Mouse (Mus musculus) hindbrain, embryonic 13.5 days (tissue): ENCODE results near the gene Zswim5. TPM values are rescaled to one million over a fixed set of nuclear protein-coding genes. Genes with fewer than 3 reads are reported as not detected.
"Not testable (repeated sequence)": the region's sequence is repeated elsewhere in the genome, so short reads cannot be mapped to it uniquely, and the experiment has no call there.

ENCODE experiments used
- ATAC-seq: fragments of 200-750 bp; cut with Nextera tagmentation; 2 replicates; pipeline ENCODE4 v1.8.0; 2017; ENCODE audit warnings: moderate TSS enrichment; ENCODE audit not compliant: low FRiP score
- H3K27ac ChIP-seq: fragments of 300-500 bp; sonication (generic); 2 replicates; pipeline ENCODE4 v1.5.1; 2015; ENCODE audit warnings: inconsistent platforms, mild to moderate bottlenecking, moderate library complexity
- H3K27me3 ChIP-seq: fragments of 300-500 bp; sonication (generic); 2 replicates; pipeline ENCODE4 v1.6.1; 2015; ENCODE audit warnings: mild to moderate bottlenecking, inconsistent platforms
- H3K36me3 ChIP-seq: fragments of 300-500 bp; sonication (generic); 2 replicates; pipeline ENCODE4 v1.6.1; 2015; ENCODE audit warnings: mild to moderate bottlenecking, inconsistent platforms
- H3K4me1 ChIP-seq: fragments of 300-500 bp; sonication (generic); replicated peaks from 2 replicates; pipeline ENCODE4 v1.6.1; 2015; ENCODE audit warnings: inconsistent platforms
- H3K4me2 ChIP-seq: fragments of 300-500 bp; sonication (generic); 2 replicates; pipeline ENCODE4 v1.6.1; 2015; ENCODE audit warnings: inconsistent platforms, mild to moderate bottlenecking, moderate library complexity
- H3K4me3 ChIP-seq: fragments of 300-500 bp; sonication (generic); 2 replicates; pipeline ENCODE4 v1.5.1; 2015; ENCODE audit warnings: mild to moderate bottlenecking, inconsistent platforms
- H3K9ac ChIP-seq: fragments of 300-500 bp; sonication (generic); 2 replicates; pipeline ENCODE4 v1.6.1; 2015; ENCODE audit warnings: mild to moderate bottlenecking, inconsistent platforms
- H3K9me3 ChIP-seq: fragments of 300-500 bp; sonication (generic); 2 replicates; pipeline ENCODE4 v1.6.1; 2016; ENCODE audit warnings: inconsistent platforms
- WGBS: fragments of 180-500 bp; shearing (Covaris S2); methylation state at CpG from one replicate; pipeline ENCODE4 v1.1.7; 2015; 5-methylcytosine and 5-hydroxymethylcytosine counted together
- polyA plus RNA-seq: library from polyadenylated mRNA; unstranded; fragments of >200 nt; fragmentation: Nextera tagmentation; extraction: Ambion mirVana; gene quantifications from 2 replicates; pipeline ENCODE4 v1.2.1, GENCODE M21; 2015

Zswim5 gene
- 8.5 and 8.9 TPM in 2 replicates for polyA plus RNA-seq

DNA sequence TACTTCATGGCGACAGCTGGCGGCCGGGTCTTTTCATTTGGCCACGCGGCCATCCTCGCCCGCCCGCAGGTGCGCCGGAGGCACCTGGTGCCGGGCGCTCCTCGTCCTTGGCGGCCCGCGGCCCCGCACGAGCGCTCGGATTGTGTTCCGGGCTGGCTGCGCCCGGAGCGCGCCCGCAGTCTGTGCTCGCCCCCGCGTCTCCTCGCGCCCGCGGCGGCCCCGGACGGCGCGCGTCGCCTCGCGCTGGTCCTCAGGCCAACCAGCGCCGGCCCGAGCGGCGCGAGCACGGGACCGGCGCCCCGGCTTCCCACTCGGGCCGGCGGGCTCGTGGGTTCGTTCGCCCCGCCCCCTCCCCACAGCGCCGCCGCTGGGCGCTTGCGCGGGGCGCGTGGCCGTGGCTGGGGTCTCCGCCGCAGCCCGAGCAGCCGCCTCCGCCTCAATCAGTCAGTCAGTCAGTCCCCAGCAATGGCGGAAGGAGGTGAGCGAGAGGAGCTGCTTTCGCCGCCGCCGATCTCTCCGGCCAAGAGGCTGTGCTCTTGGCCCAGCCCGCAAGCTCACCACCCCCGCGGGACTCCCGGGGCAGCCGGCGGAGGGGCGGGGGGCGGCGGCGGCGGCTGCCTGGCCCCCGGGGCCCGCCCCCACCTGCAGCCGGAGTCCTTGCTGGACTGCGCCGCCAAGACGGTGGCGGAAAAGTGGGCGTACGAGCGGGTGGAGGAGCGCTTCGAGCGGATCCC, at the start of gene Zswim5:
Gene Zswim5, plus strand, starts transcription at position 382 of the 734 bp plus-strand sequence.
- H3K27ac ChIP-seq, result peak within 1 kb of the TSS; percentile 99
- H3K4me1 ChIP-seq, result peaks cover 10% of the 10 kb centered on the region
- peak within 1 kb of the TSS; percentile 93 for H3K9ac ChIP-seq
- H3K9me3 ChIP-seq, result no peaks in the 10 kb centered on the region
- ATAC-seq, result peak; percentile 96
- peak within 1 kb of the TSS; percentile 94 for H3K4me3 ChIP-seq
- H3K4me2 ChIP-seq, result peak within 1 kb of the TSS; percentile 68
- H3K36me3 ChIP-seq, result no peaks in the 10 kb centered on the region
- 1% methylated on average over 85 of the region's 104 CpGs for WGBS
- no peaks in the 10 kb centered on the region for H3K27me3 ChIP-seq

- no peak overlapping the region for H3K9ac ChIP-seq
- H3K4me1 ChIP-seq, result peaks cover 25% of the 10 kb centered on the region
- ATAC-seq, result no peak
- H3K27ac ChIP-seq, result no peak overlapping the region
- H3K27me3 ChIP-seq, result no peaks in the 10 kb centered on the region
- H3K4me2 ChIP-seq, result no peak overlapping the region
- H3K36me3 ChIP-seq, result no peaks in the 10 kb centered on the region
- 2% methylated on average over 4 of the region's 4 CpGs for WGBS
- H3K9me3 ChIP-seq, result no peaks in the 10 kb centered on the region
- no peak overlapping the region for H3K4me3 ChIP-seq
Measured at GRCm38 (mm10) chr4:116827819-116828218, 49.4 kb upstream of the Zswim5 start.

DNA sequence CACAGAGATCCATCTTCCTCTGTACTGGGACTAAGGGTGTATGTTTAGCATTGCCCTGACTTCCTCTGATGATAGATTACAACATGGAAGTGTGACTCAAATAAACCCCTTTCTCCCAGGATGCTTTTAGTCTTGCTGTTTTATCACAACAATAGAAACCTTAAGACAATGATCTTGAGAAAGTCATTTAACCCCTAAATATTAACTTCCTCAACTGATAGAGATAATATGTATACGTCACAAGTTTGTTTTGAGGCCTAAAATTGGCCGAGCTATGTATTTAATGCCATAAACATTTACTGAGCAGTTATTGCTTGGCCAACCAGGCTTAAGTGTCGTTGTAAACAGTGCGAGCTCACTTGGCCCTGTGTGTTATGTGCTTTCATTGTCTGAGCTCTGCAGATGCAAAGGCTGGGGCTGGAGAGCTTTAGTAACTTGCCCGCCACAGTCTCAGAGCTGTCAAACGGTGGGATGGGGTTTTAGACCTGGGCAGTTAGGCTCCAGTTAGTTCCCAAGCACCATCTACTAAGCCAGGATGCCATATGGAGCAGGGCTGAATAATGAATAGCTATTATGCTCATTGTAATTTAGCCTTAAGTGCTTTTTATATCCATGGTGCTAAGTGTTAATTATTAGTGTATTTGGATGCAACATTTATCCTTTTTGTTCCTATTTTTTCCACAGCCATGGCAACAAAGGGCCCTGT, 47.7 kb upstream of the Zswim5 start:
- H3K9ac ChIP-seq, result peak overlapping the region; percentile 16; the same call in 1 of the 2 replicates
- peak; percentile 11; the same call in 1 of the 2 replicates for ATAC-seq

DNA sequence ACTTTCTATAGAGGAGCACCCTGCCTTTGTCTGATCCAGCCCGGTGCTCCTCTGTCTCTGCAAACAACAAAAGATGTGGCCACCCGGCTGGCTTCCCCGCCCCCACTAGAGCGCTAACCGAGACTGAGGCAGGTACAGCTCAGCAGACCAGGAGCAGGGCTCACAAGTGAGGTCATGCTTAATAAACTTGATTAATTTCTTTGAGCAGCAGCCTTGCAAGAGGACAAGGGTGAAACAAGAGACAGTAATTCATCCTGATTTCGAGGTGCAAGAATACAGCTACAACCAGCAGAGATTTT, 47.2 kb upstream of the Zswim5 start:
- Histone ChIP-seq H3K4me2 (no peak overlapping the region), H3K27me3 (no peaks in the 10 kb centered on the region), H3K9me3 (no peaks in the 10 kb centered on the region), H3K9ac (peak overlapping the region; percentile 16; the same call in 1 of the 2 replicates), H3K4me3 (no peak overlapping the region), H3K27ac (peak overlapping the region; percentile 83), H3K4me1 (peaks cover 18% of the 10 kb centered on the region), H3K36me3 (no peaks in the 10 kb centered on the region)
- ATAC-seq, result peak; percentile 79
- 3% methylated on average over 6 of the region's 6 CpGs for WGBS

More for the DNA sequence above, 47.7 kb upstream of the Zswim5 start:
- peak overlapping the region; percentile 83 for H3K27ac ChIP-seq
- H3K4me1 ChIP-seq, result peaks cover 19% of the 10 kb centered on the region
- no peak overlapping the region for H3K4me2 ChIP-seq
- H3K27me3 ChIP-seq, result no peaks in the 10 kb centered on the region
- H3K36me3 ChIP-seq, result no peaks in the 10 kb centered on the region
- no peak overlapping the region for H3K4me3 ChIP-seq
- H3K9me3 ChIP-seq, result no peaks in the 10 kb centered on the region
- WGBS, result 35% methylated on average over 6 of the region's 6 CpGs

- Histone ChIP-seq H3K9ac (no peak overlapping the region), H3K27me3 (no peaks in the 10 kb centered on the region), H3K9me3 (no peaks in the 10 kb centered on the region), H3K4me1 (no peaks in the 10 kb centered on the region), H3K4me2 (no peak overlapping the region), H3K4me3 (no peak overlapping the region), H3K36me3 (no peaks in the 10 kb centered on the region), H3K27ac (no peak overlapping the region)
- ATAC-seq, result no peak
- 18% methylated on average over 2 of the region's 2 CpGs for WGBS
Measured at GRCm38 (mm10) chr4:116838999-116839398, 38.2 kb upstream of the Zswim5 start.

DNA sequence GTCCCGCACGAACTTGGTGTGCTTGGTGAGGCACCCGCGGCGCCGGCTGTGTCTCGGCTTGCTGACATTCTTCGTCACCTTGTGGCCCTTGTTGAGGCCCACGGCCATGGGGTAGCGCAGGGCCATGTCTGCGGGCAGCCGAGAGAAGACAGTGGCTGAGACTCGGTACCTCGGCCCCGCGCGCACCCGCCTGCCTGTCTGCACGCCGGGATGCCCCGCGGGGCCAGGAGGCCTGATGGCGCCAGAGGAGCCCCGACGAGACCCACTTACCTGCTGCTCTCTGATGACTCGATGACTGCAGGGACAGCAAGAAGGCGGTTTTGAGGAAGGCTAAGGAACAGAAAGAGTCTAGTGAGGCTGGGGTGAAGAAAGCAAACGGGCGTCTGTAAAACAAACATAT, 37.1 kb upstream of the Zswim5 start:
- not testable (repeated sequence) for H3K36me3 ChIP-seq, H3K9me3 ChIP-seq, H3K4me1 ChIP-seq, H3K27ac ChIP-seq, H3K4me3 ChIP-seq, H3K9ac ChIP-seq, ATAC-seq, H3K27me3 ChIP-seq
- peak overlapping the region; percentile 34 for H3K4me2 ChIP-seq
- 42% methylated on average over 27 of the region's 29 CpGs for WGBS

DNA sequence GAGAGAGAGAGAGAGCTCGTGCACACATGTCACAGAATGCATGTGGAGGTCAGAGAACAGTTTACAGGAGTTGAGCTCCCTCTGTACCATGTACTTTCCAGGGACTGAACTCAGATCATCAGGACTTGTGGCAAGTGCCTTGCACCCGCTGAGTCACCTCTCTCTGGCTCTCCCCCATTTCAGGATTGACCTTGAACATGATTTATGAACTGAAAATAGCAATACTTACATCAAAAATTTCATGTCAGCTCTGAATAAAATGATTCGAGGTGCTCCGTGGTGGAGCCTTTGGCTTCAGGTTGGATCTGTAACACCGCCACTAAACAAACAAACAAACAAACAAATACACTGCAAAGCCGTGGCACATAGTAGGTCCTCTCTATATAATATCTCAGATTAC, 36.3 kb upstream of the Zswim5 start:
- Histone ChIP-seq H3K9me3 (no peaks in the 10 kb centered on the region), H3K9ac (no peak overlapping the region), H3K4me2 (no peak overlapping the region), H3K36me3 (no peaks in the 10 kb centered on the region), H3K4me1 (no peaks in the 10 kb centered on the region), H3K27me3 (no peaks in the 10 kb centered on the region), H3K4me3 (no peak overlapping the region), H3K27ac (no peak overlapping the region)
- no peak for ATAC-seq
- WGBS, result 90% methylated on average over 6 of the region's 6 CpGs

DNA sequence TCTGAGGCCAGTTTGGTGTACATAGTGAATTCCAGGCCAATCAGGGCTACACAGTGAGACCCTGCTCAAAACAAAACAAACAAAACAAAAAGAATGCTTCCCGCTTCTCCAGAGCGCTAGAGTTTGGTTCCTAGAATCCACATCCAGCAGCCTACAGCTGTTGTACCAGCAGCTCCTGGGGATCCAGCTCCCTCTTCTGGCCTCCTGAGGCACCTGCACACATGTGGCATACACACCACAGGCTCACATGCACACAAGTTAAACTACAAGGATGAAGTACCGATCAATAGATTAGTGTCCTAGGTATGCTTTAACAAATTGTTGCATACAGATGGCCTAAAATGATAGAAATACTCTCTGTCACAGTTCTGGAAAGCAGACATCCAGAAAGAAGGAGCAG, 32.9 kb upstream of the Zswim5 start:
- WGBS, result 96% methylated on average over 3 of the region's 3 CpGs
- no peaks in the 10 kb centered on the region for H3K9me3 ChIP-seq

DNA sequence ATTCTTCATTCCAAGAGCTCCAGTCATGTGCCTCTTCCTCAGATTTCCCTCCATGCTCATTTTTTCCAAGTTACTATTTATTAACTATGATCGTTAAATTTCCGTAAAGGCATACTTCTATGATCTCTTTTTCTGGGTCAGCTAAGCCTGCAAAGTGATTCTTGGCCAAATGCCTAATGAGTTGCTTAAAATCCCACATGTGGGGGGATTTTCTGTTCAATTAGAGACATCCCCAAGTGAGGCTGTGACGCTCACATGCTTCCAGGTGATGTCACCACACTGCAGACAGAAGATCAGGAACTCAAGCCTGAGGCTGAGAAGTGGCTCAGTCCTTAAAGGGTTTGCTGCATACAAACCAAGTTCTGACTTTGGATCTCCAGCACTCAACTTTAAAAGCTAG, 27.3 kb upstream of the Zswim5 start:
- Histone ChIP-seq H3K27ac (no peak overlapping the region), H3K4me2 (no peak overlapping the region), H3K4me1 (peaks cover 6% of the 10 kb centered on the region; the same call in 1 of the 2 replicates), H3K9me3 (no peaks in the 10 kb centered on the region), H3K9ac (no peak overlapping the region), H3K36me3 (no peaks in the 10 kb centered on the region), H3K4me3 (no peak overlapping the region), H3K27me3 (no peaks in the 10 kb centered on the region)
- 76% methylated on average over 3 of the region's 3 CpGs for WGBS
- ATAC-seq, result no peak

More for the DNA sequence above, 32.9 kb upstream of the Zswim5 start:
- no peaks in the 10 kb centered on the region for H3K27me3 ChIP-seq
- no peak for ATAC-seq
- H3K36me3 ChIP-seq, result no peaks in the 10 kb centered on the region
- no peaks in the 10 kb centered on the region for H3K4me1 ChIP-seq
- no peak overlapping the region for H3K9ac ChIP-seq
- H3K4me2 ChIP-seq, result no peak overlapping the region
- no peak overlapping the region for H3K4me3 ChIP-seq
- H3K27ac ChIP-seq, result no peak overlapping the region

- Histone ChIP-seq H3K36me3 (no peaks in the 10 kb centered on the region), H3K27ac (no peak overlapping the region), H3K9ac (no peak overlapping the region), H3K4me2 (no peak overlapping the region), H3K27me3 (no peaks in the 10 kb centered on the region), H3K4me3 (no peak overlapping the region), H3K4me1 (peaks cover 6% of the 10 kb centered on the region; the same call in 1 of the 2 replicates), H3K9me3 (no peaks in the 10 kb centered on the region)
- 13% methylated on average over 2 of the region's 2 CpGs for WGBS
- ATAC-seq, result no peak
Measured at GRCm38 (mm10) chr4:116854286-116854685, 22.9 kb upstream of the Zswim5 start.

DNA sequence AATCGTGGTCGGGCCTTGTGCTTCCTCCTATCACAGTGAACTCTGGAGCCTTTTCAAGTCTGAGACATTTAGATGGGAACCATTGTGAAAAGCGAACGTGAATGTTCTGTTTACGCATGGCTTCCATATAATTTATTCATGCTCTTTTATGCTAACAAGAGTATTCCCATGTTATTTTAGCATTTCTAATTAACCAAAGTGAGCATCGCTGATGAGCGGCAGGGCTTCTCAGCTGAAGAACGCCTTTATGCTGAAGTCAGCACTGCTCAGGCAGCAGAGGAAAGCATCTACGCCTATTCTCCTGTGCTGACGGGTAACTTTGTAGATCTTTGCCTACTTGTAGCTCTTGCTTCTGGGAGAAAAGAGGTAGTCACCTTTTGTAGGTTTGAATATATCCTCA, 20.0 kb upstream of the Zswim5 start:
- H3K27ac ChIP-seq, result no peak overlapping the region
- no peaks in the 10 kb centered on the region for H3K36me3 ChIP-seq
- peaks cover 6% of the 10 kb centered on the region; the same call in 1 of the 2 replicates for H3K4me1 ChIP-seq
- no peak overlapping the region for H3K4me2 ChIP-seq
- no peaks in the 10 kb centered on the region for H3K27me3 ChIP-seq
- no peaks in the 10 kb centered on the region for H3K9me3 ChIP-seq
- ATAC-seq, result no peak; the same call in 1 of the 2 replicates
- no peak overlapping the region for H3K4me3 ChIP-seq
- 51% methylated on average over 10 of the region's 10 CpGs for WGBS
- H3K9ac ChIP-seq, result no peak overlapping the region

- H3K4me1 ChIP-seq, result no peaks in the 10 kb centered on the region
- ATAC-seq, result no peak
- no peaks in the 10 kb centered on the region for H3K36me3 ChIP-seq
- H3K4me3 ChIP-seq, result no peak overlapping the region
- H3K9ac ChIP-seq, result no peak overlapping the region
- H3K9me3 ChIP-seq, result no peaks in the 10 kb centered on the region
- 79% methylated on average over 5 of the region's 5 CpGs for WGBS
- no peak overlapping the region for H3K27ac ChIP-seq
- no peaks in the 10 kb centered on the region for H3K27me3 ChIP-seq
- H3K4me2 ChIP-seq, result no peak overlapping the region
Measured at GRCm38 (mm10) chr4:116859711-116860110, 17.5 kb upstream of the Zswim5 start.

DNA sequence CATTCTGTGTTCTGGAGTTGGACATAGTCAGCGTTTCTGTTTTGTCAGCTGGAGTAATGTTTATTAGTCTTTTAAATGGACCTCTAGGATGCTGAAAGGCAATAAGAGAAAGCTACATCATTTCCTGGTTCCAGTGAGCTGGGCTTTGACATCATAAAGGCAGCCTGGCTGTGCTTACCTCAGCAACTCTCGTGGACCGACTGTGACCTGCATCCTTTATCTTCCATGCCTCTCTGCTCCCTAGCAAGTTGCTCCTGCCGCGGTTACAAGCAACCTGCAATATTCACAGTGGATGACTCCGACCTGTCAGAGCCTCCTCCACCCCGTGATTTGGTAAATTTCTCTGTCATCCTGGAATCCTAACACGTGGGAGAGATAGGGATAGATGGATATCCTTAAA, 15.2 kb upstream of the Zswim5 start:
- H3K27me3 ChIP-seq, result no peaks in the 10 kb centered on the region
- H3K27ac ChIP-seq, result no peak overlapping the region
- H3K9ac ChIP-seq, result no peak overlapping the region
- H3K36me3 ChIP-seq, result no peaks in the 10 kb centered on the region
- H3K4me1 ChIP-seq, result no peaks in the 10 kb centered on the region
- H3K4me3 ChIP-seq, result no peak overlapping the region
- 73% methylated on average over 8 of the region's 8 CpGs for WGBS
- no peaks in the 10 kb centered on the region for H3K9me3 ChIP-seq
- ATAC-seq, result no peak
- H3K4me2 ChIP-seq, result no peak overlapping the region
